In the genomic region with DNA sequence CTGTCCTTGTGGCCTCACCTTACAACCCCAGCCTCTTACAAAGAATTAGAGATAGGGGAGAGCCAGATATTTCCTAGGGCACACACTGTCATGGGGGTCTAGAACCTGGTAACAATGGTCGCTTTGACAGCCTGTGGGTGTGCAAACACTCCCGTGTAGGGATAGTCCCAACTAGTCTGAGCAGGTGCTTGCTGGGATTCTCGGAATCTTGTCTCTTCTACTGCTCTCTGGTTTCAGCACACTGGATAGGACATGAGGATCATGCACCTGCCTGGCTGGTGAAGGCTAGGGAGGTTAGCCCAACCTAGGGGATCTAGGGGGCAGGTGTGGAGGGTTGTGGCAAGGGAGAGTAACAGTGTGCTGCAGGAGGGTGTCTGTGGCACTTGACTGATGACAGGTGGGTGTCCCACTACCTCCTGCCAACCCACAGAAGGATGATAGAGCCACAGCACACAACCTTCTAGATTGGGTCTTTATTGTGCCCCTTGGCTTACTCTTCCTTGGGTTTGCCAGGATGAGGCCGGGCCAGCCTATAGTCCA, we compare ENCODE assay signal across 9 mouse cellular contexts. TPM values are rescaled to one million over a fixed set of nuclear protein-coding genes. Genes with fewer than 3 reads are reported as not detected.
DNase-seq lines count a peak whose midpoint lies in the region; ATAC-seq and TF ChIP-seq lines count a peak whose summit lies in the region.
"Had no signal": no experiment of that assay in that cellular context is flagged by ENCODE, and none has a peak within 500 bp of the region (broad histone marks: within the 10 kb centered on the region; RNA-seq: fewer than 3 reads in every experiment).

No protein-coding gene starts in this region.

- DNase-seq in left cerebral cortex, adult 2 months (ENCODE audit: extremely low spot score in 1 of 2, low spot score in 2 of 2) = no peak
- no peak for DNase-seq in left cerebral cortex, postnatal 14 days (ENCODE audit: low spot score in 2 of 2)
- DNase-seq in limb, embryonic 14.5 days (ENCODE audit: low spot score) = no peak
- DNase-seq in right cerebral cortex, postnatal 10 days (ENCODE audit: low spot score in 2 of 2) = no peak

- TF ChIP-seq POLR2A in limb, embryonic 14.5 days (IDR thresholded peaks at IDR 0.05; ENCODE audit: borderline replicate concordance, extremely low read depth, insufficient read depth, insufficient read length) = no peak

- no peak for TF ChIP-seq CTCF in left cerebral cortex, adult 2 months (IDR thresholded peaks at IDR 0.05)

- peaks cover 18% of the 10 kb centered on the region for H3K4me1 ChIP-seq in forebrain, embryonic 15.5 days
- peaks cover 25% of the 10 kb centered on the region for H3K4me1 ChIP-seq in limb, embryonic 14.5 days (ENCODE audit: control insufficient read depth, insufficient read depth, low read length)
- H3K4me1 ChIP-seq in stomach, embryonic 15.5 days = peaks cover 16% of the 10 kb centered on the region

- H3K9me3 ChIP-seq in forebrain, embryonic 15.5 days = no peaks in the 10 kb centered on the region
- no peaks in the 10 kb centered on the region for H3K9me3 ChIP-seq in limb, embryonic 14.5 days (ENCODE audit: control insufficient read depth, low read length)
- H3K9me3 ChIP-seq in stomach, embryonic 15.5 days = no peaks in the 10 kb centered on the region

- H3K36me3 ChIP-seq in forebrain, embryonic 15.5 days = no peaks in the 10 kb centered on the region
- no peaks in the 10 kb centered on the region for H3K36me3 ChIP-seq in limb, embryonic 14.5 days (ENCODE audit: control insufficient read depth, insufficient read depth, low read length)
- no peaks in the 10 kb centered on the region for H3K36me3 ChIP-seq in stomach, embryonic 15.5 days

- no peak for ATAC-seq in forebrain, embryonic 15.5 days (replicated peaks)
- no peak for ATAC-seq in limb, embryonic 14.5 days (ENCODE audit: low FRiP score, low read depth)
- ATAC-seq in stomach, embryonic 15.5 days (ENCODE audit: insufficient read depth, low FRiP score, low read depth) = no peak
- ATAC-seq in granulocyte monocyte progenitor cell, adult 5-6 weeks (replicated peaks; ENCODE audit: poor library complexity, severe bottlenecking) = no peak

- H3K4me3 ChIP-seq in left cerebral cortex, adult 2 months = no peak overlapping the region
- H3K4me3 ChIP-seq in forebrain, embryonic 15.5 days = no peak overlapping the region
- no peak overlapping the region for H3K4me3 ChIP-seq in limb, embryonic 14.5 days (replicated peaks; ENCODE audit: low read length)
- H3K4me3 ChIP-seq in stomach, embryonic 15.5 days (replicated peaks) = no peak overlapping the region
- H3K4me3 ChIP-seq: erythroblast, embryonic 14.5 days had no signal

- H3K9ac ChIP-seq in forebrain, embryonic 15.5 days (replicated peaks) = no peak overlapping the region
- H3K9ac ChIP-seq in limb, embryonic 14.5 days (ENCODE audit: low read depth, low read length, severe bottlenecking) = no peak overlapping the region
- no peak overlapping the region for H3K9ac ChIP-seq in stomach, embryonic 15.5 days

- no peaks in the 10 kb centered on the region for H3K27me3 ChIP-seq in forebrain, embryonic 15.5 days
- no peaks in the 10 kb centered on the region for H3K27me3 ChIP-seq in limb, embryonic 14.5 days (ENCODE audit: control insufficient read depth, insufficient read depth, low read length)
- no peaks in the 10 kb centered on the region for H3K27me3 ChIP-seq in stomach, embryonic 15.5 days (replicated peaks)

- H3K27ac ChIP-seq in left cerebral cortex, adult 2 months = peak overlapping the region; percentile 60; the same call in 1 of the 2 replicates
- H3K27ac ChIP-seq in forebrain, embryonic 15.5 days (replicated peaks) = peak overlapping the region; percentile 91
- H3K27ac ChIP-seq in limb, embryonic 14.5 days (replicated peaks; ENCODE audit: low read depth, low read length) = peak overlapping the region; percentile 95
- H3K27ac ChIP-seq in stomach, embryonic 15.5 days = peak overlapping the region; percentile 91

- intact Hi-C loops in left cerebral cortex, adult 2 months (cut with DNase I) = no loop called here
- intact Hi-C loops in left cerebral cortex, postnatal 14 days (cut with DNase I) = no loop called here

- 76% methylated on average over 4 of the region's 4 CpGs for WGBS in forebrain, embryonic 15.5 days
- 78% methylated on average over 4 of the region's 4 CpGs for WGBS in limb, embryonic 14.5 days
- WGBS in stomach, embryonic 15.5 days = 76% methylated on average over 4 of the region's 4 CpGs

- no peak overlapping the region for H3K4me2 ChIP-seq in forebrain, embryonic 15.5 days (replicated peaks)
- H3K4me2 ChIP-seq in limb, embryonic 14.5 days (replicated peaks; ENCODE audit: low read depth, low read length, severe bottlenecking) = peak overlapping the region; percentile 41; the same call in 1 of the 2 replicates
- peak overlapping the region; percentile 54; the same call in 1 of the 2 replicates for H3K4me2 ChIP-seq in stomach, embryonic 15.5 days

RNA-seq across cellular contexts. Expression of a gene that starts 2.5 kb away (rescaled TPM):
- total RNA-seq in left cerebral cortex, adult 2 months (2021) = 1 to 10 TPM; 1.2 to 1.8 TPM
- not detected for total RNA-seq in left cerebral cortex, postnatal 14 days (2021)
- polyA plus RNA-seq in forebrain, embryonic 15.5 days (2015; fragmentation: Nextera tagmentation; extraction: Ambion mirVana) = 0.34 TPM in 1 of 2 replicates, not detected in the other
- 2.8 and 3.7 TPM in 2 replicates for polyA plus RNA-seq in limb, embryonic 14.5 days (2012; rRNA removed)
- polyA plus RNA-seq in limb, embryonic 14.5 days (2014; fragmentation: Nextera tagmentation; extraction: Ambion mirVana) = 0.33 and 0.61 TPM in 2 replicates
- polyA plus RNA-seq in stomach, embryonic 15.5 days (2015; fragmentation: Nextera tagmentation; extraction: Ambion mirVana) = 0.94 and 0.95 TPM in 2 replicates
- not detected in 2 replicates for total RNA-seq in granulocyte monocyte progenitor cell, adult 5-6 weeks (2014; fragmentation: Nextera tagmentation)
- total RNA-seq in granulocyte monocyte progenitor cell, adult 5-6 weeks (2017) = not detected in 2 replicates
- total RNA-seq: MEL had no signal
- polyA plus RNA-seq: erythroblast, embryonic 14.5 days had no signal
